Comparison of ENCODE assay signal across 11 mouse cellular contexts in the genomic region with DNA sequence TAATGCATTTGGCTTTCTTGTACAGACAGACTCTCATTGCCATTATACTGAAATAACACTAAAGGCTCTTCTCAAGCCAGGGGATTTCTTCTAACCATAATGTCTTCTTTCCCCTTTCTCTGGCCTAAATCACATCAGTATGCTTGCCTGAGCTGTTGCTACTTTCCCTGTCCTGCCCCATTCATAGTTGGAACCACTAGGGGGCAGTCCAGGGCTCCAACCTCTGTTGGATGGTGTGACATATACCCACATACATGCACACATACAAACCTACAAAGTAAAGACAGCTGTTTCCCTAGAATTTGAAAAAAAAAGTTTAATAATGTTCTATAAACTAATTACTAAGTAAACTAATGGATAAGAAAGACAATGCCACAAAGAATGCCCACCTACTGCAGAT.
DNase-seq lines count a peak whose midpoint lies in the region; ATAC-seq and TF ChIP-seq lines count a peak whose summit lies in the region.
"Had no signal": no experiment of that assay in that cellular context is flagged by ENCODE, and none has a peak within 500 bp of the region (broad histone marks: within the 10 kb centered on the region; RNA-seq: fewer than 3 reads in every experiment).

No protein-coding gene starts in this region.

- no peak overlapping the region for H3K4me2 ChIP-seq in hindbrain, embryonic 13.5 days
- H3K4me2 ChIP-seq: embryonic facial prominence, embryonic 12.5 days; midbrain, embryonic 11.5 days had no signal

- no peak overlapping the region for H3K9ac ChIP-seq in hindbrain, embryonic 13.5 days
- H3K9ac ChIP-seq: embryonic facial prominence, embryonic 12.5 days had no signal

- TF ChIP-seq POLR2A in lung, adult 2 months (IDR thresholded peaks at IDR 0.05; ENCODE audit: borderline replicate concordance, extremely low read depth, low read depth, low read length), result no peak
- no peak for TF ChIP-seq POLR2A in cortical plate, adult 2 months (IDR thresholded peaks at IDR 0.05; ENCODE audit: extremely low read depth, insufficient read depth, low read length)

- no peak overlapping the region for H3K4me3 ChIP-seq in lung, adult 2 months (replicated peaks; ENCODE audit: extremely low read depth, low read depth, low read length)
- H3K4me3 ChIP-seq in cortical plate, adult 2 months (ENCODE audit: insufficient read depth, low read length), result no peak overlapping the region
- no peak overlapping the region for H3K4me3 ChIP-seq in hindbrain, embryonic 13.5 days
- H3K4me3 ChIP-seq: embryonic facial prominence, embryonic 12.5 days had no signal

- DNase-seq in embryo, embryonic 11 days, result peak; percentile 24
- no peak for DNase-seq in embryo, embryonic 9.5 days (ENCODE audit: extremely low spot score)
- no peak for DNase-seq in lung, adult 2 months
- no peak for DNase-seq in lung, postnatal 25 days (ENCODE audit: low spot score)
- peak; percentile 44 to 49 for DNase-seq in thymus, postnatal 36 days
- no peak for DNase-seq in ovary, adult 18-20 months (ENCODE audit: low spot score)
- DNase-seq: right cerebral cortex, postnatal 25 days had no signal

- 0 out of 2 replicates have a peak, but pooled peaks have one; percentile 11 for TF ChIP-seq CTCF in lung, adult 2 months (IDR thresholded peaks at IDR 0.05; ENCODE audit: insufficient read depth, low read length)
- TF ChIP-seq CTCF in cortical plate, adult 2 months (IDR thresholded peaks at IDR 0.05; ENCODE audit: extremely low read depth, insufficient read depth, low read length), result 0 out of 2 replicates have a peak, but pooled peaks have one; percentile 11

- no peaks in the 10 kb centered on the region for H3K27me3 ChIP-seq in hindbrain, embryonic 13.5 days
- H3K27me3 ChIP-seq: embryonic facial prominence, embryonic 12.5 days had no signal

- ATAC-seq in hindbrain, embryonic 13.5 days (ENCODE audit: low FRiP score), result no peak

- no peaks in the 10 kb centered on the region for H3K36me3 ChIP-seq in hindbrain, embryonic 13.5 days
- H3K36me3 ChIP-seq: embryonic facial prominence, embryonic 12.5 days had no signal

- 0 out of 2 replicates have a peak, but pooled peaks cover 4% of the 10 kb centered on the region for H3K9me3 ChIP-seq in hindbrain, embryonic 13.5 days
- H3K9me3 ChIP-seq: embryonic facial prominence, embryonic 12.5 days had no signal

- H3K27ac ChIP-seq in cortical plate, adult 2 months (ENCODE audit: insufficient read depth, low read length), result no peak overlapping the region
- H3K27ac ChIP-seq in hindbrain, embryonic 13.5 days, result no peak overlapping the region
- H3K27ac ChIP-seq: embryonic facial prominence, embryonic 12.5 days had no signal

- no peaks in the 10 kb centered on the region for H3K4me1 ChIP-seq in lung, adult 2 months (ENCODE audit: control insufficient read depth, insufficient read depth, low read length)
- H3K4me1 ChIP-seq in cortical plate, adult 2 months (ENCODE audit: control insufficient read depth, insufficient read depth, low read length), result no peaks in the 10 kb centered on the region
- no peaks in the 10 kb centered on the region for H3K4me1 ChIP-seq in hindbrain, embryonic 13.5 days (replicated peaks)
- H3K4me1 ChIP-seq: embryonic facial prominence, embryonic 12.5 days had no signal

Comparison
In these comparisons a context has a peak if more than half of its experiments do, and no peak if none do; other contexts are left out.
1. DNase-seq: peak in embryo, embryonic 11 days (single experiment) and thymus, postnatal 36 days (2 of 2); none in embryo, embryonic 9.5 days (single experiment), lung, adult 2 months (single experiment), lung, postnatal 25 days (single experiment) and ovary, adult 18-20 months (single experiment).